Mouse (Mus musculus): ENCODE results near the gene Tas1r2.

Tas1r2 gene

DNA sequence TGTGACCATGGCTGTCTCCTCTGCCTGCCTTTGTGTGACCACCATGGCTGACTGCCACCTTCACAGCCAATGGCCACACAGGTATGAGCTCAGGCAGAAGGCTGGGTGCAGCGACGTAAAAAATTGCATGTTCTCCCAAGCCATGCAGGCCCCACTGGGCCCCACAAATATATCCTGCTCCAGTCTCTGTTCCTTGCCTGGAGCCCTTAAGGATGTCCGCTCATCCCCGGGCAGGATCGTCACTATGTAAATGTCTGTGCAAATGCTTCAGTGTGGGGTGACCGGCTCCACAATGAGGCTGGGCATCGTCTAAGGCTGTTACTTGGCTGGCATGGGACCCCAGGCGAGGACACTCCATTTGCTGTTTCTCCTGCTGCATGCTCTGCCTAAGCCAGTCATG lies at the start of gene Tas1r2:
Gene Tas1r2 (plus strand): TSS at position 301 of the 400 bp plus-strand sequence.
- no peak for DNase-seq (ENCODE audit: low spot score in 2 of 2)

DNA sequence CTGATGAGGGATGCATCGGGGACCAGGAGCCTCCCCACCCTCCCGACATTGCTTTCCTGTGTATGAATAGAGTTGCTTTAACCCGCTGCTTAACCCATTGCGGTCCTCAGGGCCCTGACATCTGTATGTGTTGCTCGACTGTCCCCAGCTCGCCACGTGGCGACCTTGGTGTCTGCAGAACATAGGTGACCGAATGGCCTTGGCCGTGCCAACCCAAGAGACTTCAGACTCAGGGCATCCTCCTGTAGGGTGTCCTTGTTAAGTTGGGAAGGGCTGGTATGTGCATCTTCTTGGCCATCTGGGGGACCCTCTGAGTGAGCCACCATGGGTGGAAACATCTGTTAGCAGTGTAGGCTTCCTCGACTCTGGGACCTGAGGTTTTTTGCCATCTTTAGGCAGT lies 48.1 kb upstream of the Tas1r2 start:
- no peak for DNase-seq (ENCODE audit: low spot score in 2 of 2)

- no peak for DNase-seq (ENCODE audit: low spot score in 2 of 2)
These were observed 46.6 kb upstream of the Tas1r2 start for GRCm38 (mm10) chr4:139606732-139607131.

DNA sequence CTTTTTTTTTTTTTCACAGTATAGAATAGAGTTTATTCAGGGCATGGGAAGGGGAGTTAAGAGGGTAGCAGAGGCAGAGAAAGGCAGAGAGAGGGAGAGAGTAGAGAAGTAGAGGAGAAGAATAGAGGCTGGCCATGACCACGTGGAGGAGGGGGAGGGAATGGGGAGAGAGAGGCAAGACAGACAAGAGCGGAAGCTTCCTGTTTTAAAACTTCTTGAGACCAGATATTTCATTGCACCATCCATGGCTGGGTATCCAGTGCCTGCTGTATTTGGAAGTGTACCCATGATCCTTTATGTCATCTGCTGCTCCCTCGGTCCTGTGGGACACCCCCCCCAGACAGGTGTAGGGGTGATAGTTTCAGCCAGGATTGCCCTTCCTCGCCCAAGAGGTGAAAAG lies 44.4 kb upstream of the Tas1r2 start:
- no peak for DNase-seq (ENCODE audit: low spot score in 2 of 2)

GRCm38 (mm10) chr4:139610954-139611353 lies 42.4 kb upstream of the Tas1r2 start:
- DNase-seq (ENCODE audit: low spot score in 2 of 2): no peak

- peak; percentile 57 to 75 for DNase-seq (ENCODE audit: low spot score in 2 of 2)
These were observed 41.8 kb upstream of the Tas1r2 start for GRCm38 (mm10) chr4:139611542-139611953.

DNA sequence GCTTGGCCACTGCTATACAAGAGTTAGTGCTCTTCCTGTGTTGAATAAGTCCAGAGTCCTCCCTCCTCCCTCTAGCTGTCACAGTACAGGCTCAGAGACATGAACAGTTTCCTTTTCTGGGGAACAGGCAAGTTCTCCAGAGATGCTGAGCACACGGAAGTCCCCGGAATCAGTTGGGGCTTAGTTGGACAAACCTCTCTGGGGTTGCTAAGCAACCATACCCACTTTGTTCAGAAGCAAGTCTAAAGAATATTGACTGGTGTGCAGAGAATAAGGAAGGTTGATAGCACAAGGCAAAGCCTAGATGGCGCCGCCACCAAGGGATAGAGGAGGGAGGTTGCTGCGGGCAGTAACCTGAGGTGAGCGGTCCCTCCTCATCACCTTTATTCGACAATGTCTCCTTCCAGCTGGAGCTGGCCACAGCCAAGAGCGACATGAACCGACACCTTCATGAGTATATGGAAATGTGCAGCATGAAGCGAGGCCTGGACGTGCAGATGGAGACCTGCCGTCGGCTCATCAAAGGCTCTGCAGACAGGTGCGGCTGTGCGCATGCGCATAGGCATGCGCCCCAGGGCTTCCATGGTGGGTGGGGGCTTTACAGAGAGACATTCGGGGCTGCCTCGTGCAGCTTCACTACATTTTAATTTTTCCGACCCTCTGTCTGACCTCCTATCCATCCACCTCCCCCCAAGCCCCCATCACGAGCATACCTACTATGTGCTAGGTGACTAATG lies 38.6 kb upstream of the Tas1r2 start:
- no peak for DNase-seq (ENCODE audit: low spot score in 2 of 2)

GRCm38 (mm10) chr4:139616276-139617000 lies 36.9 kb upstream of the Tas1r2 start:
- DNase-seq (ENCODE audit: low spot score in 2 of 2): peak in 1 of 2 experiments; percentile 56

DNA sequence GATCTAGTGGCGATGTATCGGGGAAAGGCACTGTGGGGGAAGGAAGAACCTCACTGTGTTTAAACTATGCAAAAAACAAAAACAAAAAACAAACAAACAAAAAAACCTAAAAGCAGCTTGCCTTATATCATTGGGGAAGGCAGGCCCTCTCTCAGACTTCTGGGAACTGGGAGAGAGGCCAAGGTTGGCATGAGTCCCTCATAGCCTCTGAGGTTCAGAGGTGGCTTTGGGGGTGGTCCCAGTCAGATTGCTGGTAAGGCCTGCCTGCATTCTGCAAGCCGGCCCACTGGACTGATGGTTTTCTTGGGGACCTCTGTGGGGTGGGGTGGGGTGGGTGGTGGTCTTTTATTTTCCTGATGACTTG lies 36.4 kb upstream of the Tas1r2 start:
- DNase-seq (ENCODE audit: low spot score in 2 of 2): no peak

GRCm38 (mm10) chr4:139619765-139620164 lies 33.6 kb upstream of the Tas1r2 start:
- no peak for DNase-seq (ENCODE audit: low spot score in 2 of 2)

DNA sequence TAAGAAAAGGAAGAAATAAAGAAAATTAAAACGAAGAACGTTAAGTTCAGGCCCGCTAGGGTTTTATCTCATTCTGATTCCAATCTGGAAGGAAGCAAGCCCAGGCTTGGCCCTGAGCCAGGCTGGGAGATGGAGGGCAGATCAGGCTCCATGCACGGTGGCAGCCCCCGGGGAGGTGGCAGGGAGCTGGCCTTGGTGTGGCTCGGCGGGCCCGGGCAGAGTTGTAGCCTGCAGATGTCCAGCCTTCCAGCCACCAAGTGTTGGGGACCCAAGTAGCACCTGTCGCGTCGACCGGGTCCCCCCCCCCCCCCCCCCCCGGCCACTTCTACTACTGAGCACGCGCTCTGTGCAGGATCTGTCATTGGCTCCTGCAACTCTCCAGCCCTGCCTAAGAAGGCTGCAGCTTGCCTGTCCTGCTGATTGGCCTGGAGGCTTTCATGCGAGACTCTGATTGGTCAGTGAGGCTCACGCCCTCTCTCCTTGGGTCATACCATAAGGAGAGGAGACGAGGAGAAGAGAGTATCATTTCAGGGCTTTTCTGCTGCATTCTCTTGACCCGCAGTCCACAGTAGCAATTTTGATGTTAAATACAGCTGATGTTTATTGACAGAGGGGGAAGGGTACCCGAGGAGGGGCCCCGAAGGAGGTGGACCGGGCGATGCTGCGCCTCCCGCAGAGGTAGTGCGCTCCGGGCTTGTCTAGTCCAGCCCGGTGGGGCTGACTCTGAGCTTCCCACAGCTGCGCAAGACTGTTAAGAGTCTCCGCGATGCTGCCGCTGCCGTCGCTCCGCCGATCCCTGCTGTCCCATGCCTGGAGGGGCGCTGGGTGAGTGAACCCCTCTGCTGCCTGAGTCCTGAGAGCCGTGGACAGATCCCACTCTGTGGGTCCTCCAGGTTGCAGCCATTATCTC lies 30.7 kb upstream of the Tas1r2 start, which contains the start of gene Aldh4a1:
Gene Aldh4a1 (plus strand): TSS at position 494 of the 910 bp plus-strand sequence.
- peak; percentile 84 to 86 for DNase-seq (ENCODE audit: low spot score in 2 of 2)

DNA sequence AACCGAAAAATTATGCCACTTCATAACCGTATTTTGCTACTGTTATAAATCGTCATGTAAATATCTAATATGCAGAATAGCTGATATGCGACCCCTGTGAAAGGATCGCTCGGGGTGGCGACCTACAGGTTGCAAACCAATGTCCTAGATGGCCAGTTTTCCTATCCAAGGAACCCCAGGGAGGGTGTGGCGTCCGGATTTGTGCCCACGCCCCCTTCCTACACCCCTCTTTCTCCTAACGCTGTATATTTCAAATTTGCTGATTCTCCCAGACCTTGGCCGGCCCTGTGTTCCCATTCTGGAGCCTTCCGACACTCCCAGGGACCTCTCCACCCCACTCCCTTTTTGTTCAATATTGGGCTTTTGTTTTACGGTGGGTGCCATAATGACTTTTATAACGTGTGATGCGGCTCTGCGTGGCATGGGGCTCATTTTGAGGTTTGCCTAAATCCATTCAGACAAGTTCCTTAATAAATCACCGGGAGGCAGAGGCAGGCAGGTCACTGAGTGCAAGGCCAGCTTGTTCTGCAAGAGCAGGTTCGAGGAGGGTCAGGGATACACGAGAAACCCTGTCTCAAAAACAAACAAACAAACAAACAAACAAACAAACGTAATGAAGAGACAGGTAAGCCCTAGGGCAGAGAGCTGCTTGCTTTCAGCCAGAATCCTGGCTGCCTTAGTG lies 29.8 kb upstream of the Tas1r2 start:
- DNase-seq (ENCODE audit: low spot score in 2 of 2): no peak

- DNase-seq (ENCODE audit: low spot score in 2 of 2): no peak
These were observed 29.2 kb upstream of the Tas1r2 start for GRCm38 (mm10) chr4:139624116-139624489.

GRCm38 (mm10) chr4:139624706-139625105 lies 28.6 kb upstream of the Tas1r2 start:
- DNase-seq (ENCODE audit: low spot score in 2 of 2): peak in 1 of 2 experiments; percentile 42

GRCm38 (mm10) chr4:139627361-139627760 lies 26.0 kb upstream of the Tas1r2 start:
- no peak for DNase-seq (ENCODE audit: low spot score in 2 of 2)

DNA sequence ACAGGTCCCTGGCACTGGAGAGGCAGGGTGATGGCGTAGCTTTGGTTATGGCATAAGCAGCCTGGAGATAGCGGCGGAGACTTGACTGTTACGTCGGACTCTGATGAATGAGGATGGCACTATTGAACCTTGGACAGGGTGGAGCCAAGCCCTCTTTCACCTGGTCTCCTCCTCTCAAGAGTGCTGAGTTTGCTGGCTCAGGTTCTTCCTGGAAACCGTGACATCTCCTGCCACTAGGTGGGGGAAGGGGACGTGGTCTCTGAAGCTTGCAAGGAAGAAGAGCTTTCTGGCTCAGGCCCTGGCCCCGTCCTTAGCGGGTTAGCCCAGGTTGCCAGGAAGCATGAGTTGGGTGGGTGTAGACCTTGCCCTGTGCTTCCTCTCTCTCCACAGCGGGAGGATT lies 23.2 kb upstream of the Tas1r2 start:
- DNase-seq (ENCODE audit: low spot score in 2 of 2): no peak

GRCm38 (mm10) chr4:139631141-139631540 lies 22.2 kb upstream of the Tas1r2 start:
- DNase-seq (ENCODE audit: low spot score in 2 of 2): no peak

DNA sequence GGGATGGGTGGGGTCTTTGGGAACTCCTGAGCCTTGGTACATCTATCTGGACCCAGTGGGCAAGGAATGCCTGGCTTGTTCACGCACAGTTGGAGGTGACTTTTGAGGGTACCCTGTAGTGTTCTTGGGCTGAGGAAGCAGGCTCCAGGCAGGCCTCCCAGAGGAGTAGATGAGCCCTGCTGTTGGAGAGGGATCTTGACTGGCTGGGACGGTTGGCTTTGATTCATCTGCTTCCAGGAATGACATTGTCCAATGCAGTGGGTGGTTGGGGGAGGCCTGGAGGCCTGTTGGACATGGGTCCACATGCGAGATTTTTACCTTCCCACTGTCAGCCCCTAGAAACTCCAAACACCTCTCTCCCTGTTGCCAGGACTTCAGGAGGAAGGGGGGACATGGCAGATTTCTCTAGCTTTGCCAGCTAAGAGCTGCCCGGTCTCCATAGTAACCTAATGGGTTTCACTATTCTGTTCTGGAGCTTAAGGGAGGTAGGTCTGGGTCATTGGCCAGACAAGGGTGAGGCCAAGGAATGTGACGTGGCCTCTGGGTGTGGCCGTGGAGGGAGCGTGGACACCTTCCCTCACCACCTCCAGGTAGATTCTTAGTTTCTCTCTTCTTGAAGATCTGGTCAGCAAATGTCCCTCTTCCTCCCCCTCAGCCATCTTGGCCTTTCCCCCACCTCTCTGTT lies 21.6 kb upstream of the Tas1r2 start:
- DNase-seq (ENCODE audit: low spot score in 2 of 2): no peak

GRCm38 (mm10) chr4:139632254-139632580 lies 21.1 kb upstream of the Tas1r2 start:
- DNase-seq (ENCODE audit: low spot score in 2 of 2): no peak

DNA sequence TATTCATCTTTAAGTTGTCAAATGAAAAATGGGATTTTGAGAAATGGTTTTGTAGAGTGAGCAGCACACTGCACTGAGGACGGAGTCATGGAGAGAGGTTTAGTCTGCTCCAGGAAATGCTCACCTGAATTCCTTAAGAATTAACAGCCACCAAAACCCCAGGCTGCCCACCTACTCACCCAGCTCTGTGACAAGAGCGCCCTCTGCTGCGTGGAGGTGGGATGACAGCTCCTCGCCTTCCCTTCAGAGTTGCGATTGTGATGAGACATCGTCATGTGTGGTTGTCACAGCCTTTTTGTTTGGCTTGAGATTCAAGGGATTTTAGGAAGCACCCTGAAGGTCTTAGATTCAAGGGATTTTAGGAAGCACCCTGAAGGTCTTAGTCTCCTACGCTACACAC lies 17.0 kb upstream of the Tas1r2 start:
- peak in 1 of 2 experiments; percentile 70 for DNase-seq (ENCODE audit: low spot score in 2 of 2)

DNA sequence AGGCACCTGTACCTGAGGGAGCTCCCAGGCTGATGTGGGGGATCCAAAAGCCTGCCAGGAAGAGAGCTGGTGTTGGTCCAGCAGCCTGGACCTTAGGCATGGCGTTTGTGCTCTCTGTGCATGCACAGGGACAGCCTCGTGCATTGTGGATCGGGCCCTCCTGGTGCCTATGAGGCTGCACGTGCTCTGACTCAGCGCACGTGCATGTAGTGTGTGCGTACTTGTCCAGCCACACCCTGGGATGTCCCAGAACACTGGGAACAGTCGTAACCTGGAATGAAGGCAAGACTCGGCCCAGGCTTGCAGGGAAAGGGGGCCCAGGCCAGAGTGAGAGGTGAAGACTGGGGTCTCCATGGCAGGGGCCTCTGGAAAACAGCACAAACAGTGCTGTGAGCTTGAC lies 15.5 kb upstream of the Tas1r2 start:
- peak in 1 of 2 experiments; percentile 31 for DNase-seq (ENCODE audit: low spot score in 2 of 2)
